Mouse (Mus musculus) ES-E14 (cell line): ENCODE results near the gene Clspn. TPM values are rescaled to one million over a fixed set of nuclear protein-coding genes. Genes with fewer than 3 reads are reported as not detected.

Source experiments
- DNase-seq: peaks from one replicate; pipeline ENCODE4 v3.0.0-alpha.2; 2013; ENCODE audit warnings: low read depth, low spot score
- H3K27ac ChIP-seq: 2 replicates; pipeline ENCODE4 v1.5.1; 2012; ENCODE audit warnings: low read depth, mild to moderate bottlenecking, low read length, moderate library complexity, mixed read lengths; ENCODE audit not compliant: poor library complexity, insufficient read depth, severe bottlenecking
- H3K36me3 ChIP-seq: 2 replicates; pipeline ENCODE4 v1.6.1; 2012; ENCODE audit warnings: mild to moderate bottlenecking, low read length, moderate library complexity, mixed read lengths; ENCODE audit not compliant: control insufficient read depth, poor library complexity, insufficient read depth, severe bottlenecking
- H3K4me1 ChIP-seq, 2 experiments: fragments of 150-350 bp in 1 of 2; sonication (generic) in 1 of 2; 2 replicates each; pipeline ENCODE4 v1.6.1; 2012; ENCODE audit warnings: low read length in 2 of 2, mild to moderate bottlenecking in 1 of 2, mixed read lengths in 1 of 2; ENCODE audit not compliant: control insufficient read depth in 2 of 2, insufficient read depth in 2 of 2, poor library complexity in 1 of 2
- H3K4me3 ChIP-seq, 2 experiments: fragments of 150-350 bp in 1 of 2; sonication (generic) in 1 of 2; 2 replicates each; pipeline ENCODE4 v1.5.1; 2012; ENCODE audit warnings: low read length in 2 of 2, low read depth in 1 of 2, mild to moderate bottlenecking in 1 of 2, mixed read lengths in 1 of 2; ENCODE audit not compliant: insufficient read depth in 1 of 2, poor library complexity in 1 of 2, severe bottlenecking in 1 of 2
- H3K9ac ChIP-seq: 2 replicates; pipeline ENCODE4 v1.6.1; 2012; ENCODE audit warnings: low read depth, mild to moderate bottlenecking, low read length, mixed read lengths; ENCODE audit not compliant: poor library complexity, insufficient read depth, severe bottlenecking
- H3K9me3 ChIP-seq: fragments of 150-350 bp; sonication (generic); 2 replicates; pipeline ENCODE4 v1.6.1; 2012; ENCODE audit warnings: low read depth, mild to moderate bottlenecking, low read length; ENCODE audit not compliant: control insufficient read depth, insufficient read depth
- CHD2 ChIP-seq: IDR thresholded peaks from 2 replicates; pipeline ENCODE4 v1.6.1; 2014; ENCODE audit warnings: mild to moderate bottlenecking, low read depth, low read length, inconsistent platforms
- HCFC1 ChIP-seq: IDR thresholded peaks from 2 replicates; pipeline ENCODE4 v1.6.1; 2012; ENCODE audit warnings: low read length, inconsistent platforms, borderline replicate concordance; ENCODE audit not compliant: insufficient read depth
- MAFK ChIP-seq: IDR thresholded peaks from 2 replicates; pipeline ENCODE4 v1.6.1; 2014; ENCODE audit warnings: mild to moderate bottlenecking, low read depth, low read length, inconsistent platforms; ENCODE audit not compliant: insufficient read depth
- ZC3H11A ChIP-seq: IDR thresholded peaks from 2 replicates; pipeline ENCODE4 v1.6.1; 2012; ENCODE audit warnings: low read depth, mild to moderate bottlenecking, inconsistent platforms, low read length, borderline replicate concordance
- ZNF384 ChIP-seq: IDR thresholded peaks from 2 replicates; pipeline ENCODE4 v1.6.1; 2012; ENCODE audit warnings: low read depth, low read length, inconsistent platforms
- in situ Hi-C, 2 experiments: fragments of 600-800 bp; cut with MboI; formaldehyde crosslinking; loops; one replicate each; pipeline ENCODE4 v1.15.1; 2025; ENCODE audit warnings: low sequenced_read_pairs in 2 of 2, inconsistent platforms in 1 of 2; ENCODE audit not compliant: unreplicated experiment in 2 of 2
- total RNA-seq: library from RNA; depleted of rRNA; stranded (reverse); fragments of 300-350 nt; gene quantifications from 2 replicates; pipeline ENCODE4 v1.2.3, GENCODE M21; 2012

Gene Clspn
- total RNA-seq, 1 experiment: 26.2 TPM

DNA sequence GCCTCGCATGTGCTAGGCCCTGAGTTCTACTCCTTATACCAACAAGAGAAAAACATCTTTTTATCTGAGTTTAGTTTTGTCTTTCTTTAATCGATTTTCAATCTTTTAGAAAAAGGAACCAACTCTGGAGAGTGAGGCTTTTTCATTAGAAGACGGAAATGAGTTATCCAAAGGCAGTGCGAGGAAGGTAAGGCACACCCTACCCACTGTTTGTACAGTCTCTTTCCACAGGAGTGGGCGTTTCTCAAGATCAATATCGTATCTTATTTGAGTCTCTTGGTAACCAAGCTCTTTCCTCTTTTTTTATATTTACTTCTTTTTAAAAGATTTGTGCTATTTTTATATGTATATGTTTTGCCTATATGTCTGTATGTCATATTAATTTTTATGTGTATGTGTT is 7.1 kb downstream of the Clspn start:
- Histone ChIP-seq H3K36me3 (peaks cover 26% of the 10 kb centered on the region), H3K9me3 (no peaks in the 10 kb centered on the region), H3K27ac (no peak overlapping the region), H3K9ac (no peak overlapping the region), H3K4me3 (no peak overlapping the region), H3K4me1 (no peaks in the 10 kb centered on the region)
- DNase-seq: no peak
- TF ChIP-seq ZC3H11A: no peak
- no peak for TF ChIP-seq HCFC1
- no peak for TF ChIP-seq CHD2
- no peak for TF ChIP-seq MAFK
- no peak for TF ChIP-seq ZNF384
- in situ Hi-C loops: no loop called here

DNA sequence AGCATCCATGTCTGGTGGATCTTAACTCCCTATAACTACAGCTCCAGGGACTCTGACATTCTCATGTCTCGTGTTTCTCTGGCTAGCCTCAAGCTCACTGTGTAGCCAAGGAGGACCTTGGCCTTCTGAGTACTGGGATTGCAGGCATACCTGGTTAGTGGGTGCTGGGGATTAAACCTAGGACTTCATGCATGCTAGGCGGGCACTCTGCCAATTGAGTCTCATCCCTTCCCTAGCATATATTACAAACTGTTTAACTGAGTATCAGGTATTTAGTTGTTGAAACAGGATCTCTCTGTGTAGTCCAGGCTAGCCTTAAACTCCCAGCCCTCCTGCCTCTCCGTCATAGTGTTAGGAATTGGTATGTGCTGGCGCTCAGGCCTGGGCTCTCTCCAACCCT is 10.5 kb downstream of the Clspn start:
- Histone ChIP-seq H3K36me3 (peaks cover 23% of the 10 kb centered on the region), H3K9me3 (no peaks in the 10 kb centered on the region), H3K9ac (no peak overlapping the region), H3K4me1 (no peaks in the 10 kb centered on the region), H3K27ac (no peak overlapping the region), H3K4me3 (no peak overlapping the region)
- no peak for DNase-seq
- TF ChIP-seq HCFC1 (no peak), ZNF384 (no peak), MAFK (no peak), CHD2 (no peak), ZC3H11A (no peak)
- in situ Hi-C loops: no loop called here

DNA sequence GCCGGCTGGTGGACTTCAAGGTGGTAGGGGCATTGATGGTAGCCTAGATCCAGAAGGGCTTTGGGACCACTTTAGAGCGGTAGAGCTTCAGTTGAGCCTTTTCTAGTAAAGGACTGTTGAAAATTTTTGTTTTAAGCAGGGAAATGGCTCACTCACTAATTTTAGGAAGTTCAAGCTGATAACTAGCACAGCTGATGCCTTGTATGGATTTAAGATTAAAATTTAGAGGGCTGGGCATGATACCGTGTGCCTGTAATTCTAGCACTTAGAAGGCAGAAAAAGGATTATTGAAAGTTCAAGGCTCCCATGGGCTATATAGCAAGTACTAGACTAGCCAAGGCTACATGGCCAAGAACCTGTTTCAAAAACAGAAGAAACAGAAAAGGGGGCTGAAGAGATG is 13.0 kb downstream of the Clspn start:
- peaks cover 28% of the 10 kb centered on the region for H3K36me3 ChIP-seq
- TF ChIP-seq HCFC1: no peak
- no peak for TF ChIP-seq ZC3H11A
- H3K27ac ChIP-seq: no peak overlapping the region
- DNase-seq: no peak
- no peak overlapping the region for H3K9ac ChIP-seq
- no peaks in the 10 kb centered on the region for H3K9me3 ChIP-seq
- no peaks in the 10 kb centered on the region for H3K4me1 ChIP-seq
- no peak overlapping the region for H3K4me3 ChIP-seq
- in situ Hi-C loops: no loop called here

DNA sequence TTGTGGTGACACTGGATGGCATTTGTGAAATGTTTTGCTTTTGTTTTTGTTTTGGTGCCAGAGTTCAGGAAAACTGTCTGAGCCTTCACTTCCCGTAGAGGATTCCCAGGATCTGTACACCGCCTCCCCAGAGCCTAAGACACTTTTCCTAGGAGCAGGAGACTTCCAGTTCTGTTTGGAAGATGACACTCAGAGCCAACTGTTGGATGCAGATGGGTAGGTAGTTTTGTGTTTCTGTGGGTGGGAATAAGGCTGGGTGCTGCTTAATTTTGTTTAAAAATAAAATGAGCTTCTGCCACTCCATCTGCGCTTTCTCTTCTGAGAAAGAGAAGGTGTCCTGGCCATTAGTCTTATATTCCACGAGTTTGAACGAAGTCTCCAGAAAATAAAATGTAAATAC is 19.5 kb downstream of the Clspn start:
- in situ Hi-C loops: no loop called here
- H3K9me3 ChIP-seq: no peaks in the 10 kb centered on the region
- DNase-seq: no peak
- no peak overlapping the region for H3K27ac ChIP-seq
- no peak overlapping the region for H3K9ac ChIP-seq
- H3K4me3 ChIP-seq: no peak overlapping the region
- peaks cover 39% of the 10 kb centered on the region for H3K36me3 ChIP-seq
- H3K4me1 ChIP-seq: no peaks in the 10 kb centered on the region
- TF ChIP-seq ZC3H11A (no peak), CHD2 (no peak), HCFC1 (no peak), MAFK (no peak), ZNF384 (no peak)

DNA sequence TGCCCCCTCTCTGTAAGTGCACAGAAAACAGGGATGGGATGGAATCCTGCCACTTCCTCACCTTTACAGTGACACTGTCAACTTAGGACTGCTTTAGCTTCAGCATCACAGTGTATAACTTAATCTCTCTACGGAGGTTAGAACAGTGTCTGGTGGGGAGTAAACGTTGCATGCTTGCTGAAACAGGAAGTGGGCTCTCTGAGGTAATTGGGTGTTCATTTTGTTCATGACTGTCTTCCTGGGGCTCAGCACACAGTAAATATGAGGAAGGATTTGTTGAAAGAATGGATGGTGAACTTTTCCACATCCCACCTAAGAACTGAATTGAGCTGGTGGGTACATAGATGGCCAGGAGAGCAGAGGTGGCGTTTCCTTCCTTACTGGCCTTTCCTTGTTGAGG is 21.2 kb downstream of the Clspn start:
- no peaks in the 10 kb centered on the region for H3K4me1 ChIP-seq
- no peak overlapping the region for H3K9ac ChIP-seq
- peaks cover 34% of the 10 kb centered on the region for H3K36me3 ChIP-seq
- H3K27ac ChIP-seq: no peak overlapping the region
- no peak overlapping the region for H3K4me3 ChIP-seq
- TF ChIP-seq CHD2: no peak
- TF ChIP-seq ZNF384: no peak
- TF ChIP-seq ZC3H11A: no peak
- TF ChIP-seq MAFK: no peak
- no peak for TF ChIP-seq HCFC1
- H3K9me3 ChIP-seq: no peaks in the 10 kb centered on the region
- in situ Hi-C loops: no loop called here
- no peak for DNase-seq
